Mouse (Mus musculus): ENCODE data around the gene Dhdh.
"Not testable (repeated sequence)": the region's sequence is repeated elsewhere in the genome, so short reads cannot be mapped to it uniquely, and the experiment has no call there.

The Dhdh gene

DNA sequence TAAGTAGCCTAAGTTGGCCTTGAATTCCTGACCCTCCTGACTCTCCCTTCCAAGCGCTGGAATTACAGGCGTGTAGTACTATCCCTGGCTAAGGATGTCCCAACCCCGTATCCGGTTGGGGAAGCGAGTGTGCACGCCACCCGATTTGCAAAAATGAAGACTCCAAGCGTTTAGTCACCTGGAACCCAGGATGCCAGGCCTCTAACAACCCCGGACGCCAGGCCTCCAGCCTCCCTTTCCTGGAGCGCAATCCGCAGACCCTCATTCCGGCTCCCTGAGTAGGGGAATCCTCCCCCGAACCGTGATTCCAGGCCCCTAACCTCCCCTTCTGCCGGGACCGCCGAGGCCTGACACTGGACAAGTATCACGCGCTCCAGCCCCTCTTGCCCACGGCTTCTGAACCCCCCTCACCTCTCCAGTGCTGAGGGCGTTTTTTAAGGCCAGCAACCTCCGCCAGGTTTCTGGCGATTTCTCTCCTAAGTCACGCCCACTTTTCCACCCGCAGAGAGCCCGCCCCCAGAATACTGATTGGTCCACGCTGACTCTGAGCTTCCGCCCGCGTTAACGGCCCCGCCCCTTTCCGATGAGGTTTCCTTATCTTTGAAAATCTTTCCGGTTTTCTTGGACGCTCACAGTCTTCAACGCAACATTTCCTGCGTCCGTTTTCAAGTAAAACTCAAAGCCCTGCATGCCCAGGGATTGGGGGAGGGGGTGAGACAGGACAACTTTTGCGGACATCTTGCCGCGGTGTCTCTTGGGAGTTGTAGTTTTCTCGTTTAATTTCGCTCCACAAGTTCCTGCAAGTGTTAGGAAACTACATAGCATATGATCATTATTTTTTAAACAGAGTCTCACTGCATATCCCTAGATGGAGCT lies 21.5 kb upstream of the Dhdh start, which contains the start of gene Nucb1:
Gene Nucb1, minus strand, starts transcription at position 495 of the 876 bp plus-strand sequence.
- peak; percentile 93 for DNase-seq (ENCODE audit: low read depth, low spot score)

DNA sequence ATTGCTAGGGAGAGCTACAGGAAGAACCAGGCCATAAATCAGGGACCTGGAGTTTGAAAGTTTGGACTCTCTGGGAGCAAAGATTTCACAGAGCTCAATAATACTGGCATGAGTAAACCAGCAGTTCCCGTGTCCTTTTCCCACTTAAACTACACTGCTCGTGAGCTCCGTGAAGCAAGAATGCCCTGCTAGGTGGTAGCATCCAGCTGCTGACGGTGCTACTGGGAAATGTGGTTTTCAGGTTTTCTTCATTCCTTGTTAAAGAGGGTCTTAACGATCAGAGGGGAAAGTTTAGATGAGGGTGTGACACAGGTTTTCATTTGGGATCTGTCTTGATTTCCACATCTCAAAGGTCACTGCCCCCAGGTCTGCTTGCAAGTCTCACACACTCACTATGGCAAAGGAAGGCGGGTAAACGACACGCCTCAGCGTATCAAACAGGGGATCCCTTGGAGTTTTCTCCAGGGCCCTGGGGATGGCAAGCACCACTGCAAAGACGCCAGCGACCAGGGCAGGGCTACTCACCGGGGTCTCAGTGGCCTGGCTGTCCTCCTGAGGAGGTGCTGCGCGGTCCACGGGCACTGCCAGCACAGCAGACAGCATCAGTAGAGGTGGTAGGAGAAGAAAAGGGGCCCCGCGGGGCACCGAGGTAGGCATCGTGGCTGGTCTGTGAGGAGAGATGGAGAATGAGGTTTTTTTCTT lies 20.7 kb upstream of the Dhdh start:
- no peak for DNase-seq (ENCODE audit: low read depth, low spot score)

DNA sequence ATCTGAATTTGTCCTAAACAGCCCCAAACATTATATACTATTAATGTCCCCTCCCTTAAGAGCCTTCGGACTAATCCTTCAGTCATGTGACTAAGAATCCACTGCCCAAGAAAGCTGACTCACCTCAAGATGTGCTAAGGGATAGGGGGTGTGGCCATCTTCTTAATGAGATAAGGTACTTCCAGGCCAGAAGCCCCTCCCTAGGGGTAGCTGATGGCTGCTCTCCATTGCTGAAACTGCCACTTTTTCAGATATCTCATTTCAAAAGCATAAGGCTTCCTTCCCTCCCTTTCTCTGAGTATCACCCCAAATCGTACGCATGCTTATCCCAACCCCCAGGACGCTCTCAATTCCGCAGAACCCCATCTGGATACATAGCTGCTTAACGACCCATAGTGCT lies 20.0 kb upstream of the Dhdh start:
- DNase-seq (ENCODE audit: low read depth, low spot score), result no peak

DNA sequence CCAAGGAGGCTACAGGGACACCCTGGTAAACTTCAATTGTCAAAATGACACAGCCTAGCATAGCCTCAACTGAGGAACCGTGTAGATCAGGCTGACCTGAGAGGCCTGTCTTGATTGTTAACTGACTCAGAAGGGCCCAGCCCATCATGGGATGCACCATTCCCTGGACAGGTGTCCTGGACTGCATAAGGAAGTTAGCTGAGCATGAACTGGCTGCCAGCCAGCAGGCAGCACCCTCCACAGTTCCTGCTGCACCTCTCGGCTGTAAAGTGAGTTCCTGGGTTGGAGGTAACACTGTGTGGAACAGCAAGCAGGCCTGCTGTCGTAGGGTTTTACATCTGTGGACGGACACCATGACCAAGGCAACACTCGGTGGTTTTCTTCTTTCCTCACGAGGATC lies 19.0 kb upstream of the Dhdh start:
- no peak for DNase-seq (ENCODE audit: low read depth, low spot score)

DNA sequence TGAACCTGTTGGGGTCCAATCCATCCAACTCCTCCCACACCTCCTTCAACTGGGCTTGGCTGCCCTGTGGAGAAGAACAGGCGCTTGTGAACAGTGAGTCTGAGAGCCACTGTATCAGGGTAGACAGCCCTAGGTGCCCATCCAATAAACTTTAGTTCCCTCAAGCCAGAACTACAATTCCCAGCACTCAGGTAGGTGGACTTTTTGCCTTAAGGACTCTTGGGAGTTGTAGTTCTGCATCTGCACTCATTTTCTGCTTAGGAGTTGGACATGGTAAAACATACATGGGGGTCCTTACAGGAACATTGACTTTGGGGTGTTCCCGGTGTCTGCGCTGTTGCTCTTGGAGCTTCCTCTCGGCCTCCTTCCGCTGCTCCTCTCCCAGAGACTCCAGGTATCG lies 9.8 kb upstream of the Dhdh start:
- no peak for DNase-seq (ENCODE audit: low read depth, low spot score)

DNA sequence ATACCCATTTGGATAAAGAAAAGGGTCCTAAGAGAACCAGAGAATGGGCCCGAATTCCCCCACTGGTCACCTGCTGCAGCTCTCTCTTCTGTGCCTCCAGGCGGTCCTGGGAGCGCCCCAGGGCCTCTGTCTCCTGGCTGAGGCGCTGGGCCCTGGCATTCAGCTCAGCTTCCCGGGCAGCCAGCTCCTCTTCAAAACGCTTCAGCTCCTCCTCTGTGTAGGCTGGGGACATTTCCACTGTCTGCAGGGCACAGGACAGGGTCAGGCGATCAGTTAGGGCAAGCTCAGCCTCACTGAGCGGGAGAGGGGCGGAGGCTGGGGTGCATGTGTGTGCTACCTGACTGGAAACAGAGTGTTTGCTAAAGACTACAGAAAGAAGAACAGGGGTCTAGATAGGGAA lies 5.9 kb upstream of the Dhdh start:
- no peak for DNase-seq (ENCODE audit: low read depth, low spot score)

DNA sequence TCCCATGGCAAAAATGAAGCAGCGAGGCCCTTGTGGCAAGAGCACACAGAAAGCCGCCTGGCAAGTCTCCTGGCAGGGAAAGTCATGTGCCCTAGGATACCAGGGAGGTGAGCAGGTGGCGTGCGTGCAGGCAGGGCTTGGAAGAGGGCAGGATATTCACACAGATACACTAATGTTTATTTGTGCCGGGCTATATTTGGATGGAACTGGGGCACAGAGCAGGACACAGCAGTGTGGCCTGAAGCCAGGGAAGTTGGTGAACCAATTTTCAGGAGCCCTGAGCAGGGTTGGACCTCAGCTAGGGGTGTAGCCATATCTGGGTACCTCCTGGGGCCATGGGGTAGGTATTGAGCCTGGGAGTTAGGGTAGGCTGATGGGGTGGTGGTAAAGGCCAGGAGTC lies 4.3 kb upstream of the Dhdh start:
- DNase-seq (ENCODE audit: low read depth, low spot score), result no peak

DNA sequence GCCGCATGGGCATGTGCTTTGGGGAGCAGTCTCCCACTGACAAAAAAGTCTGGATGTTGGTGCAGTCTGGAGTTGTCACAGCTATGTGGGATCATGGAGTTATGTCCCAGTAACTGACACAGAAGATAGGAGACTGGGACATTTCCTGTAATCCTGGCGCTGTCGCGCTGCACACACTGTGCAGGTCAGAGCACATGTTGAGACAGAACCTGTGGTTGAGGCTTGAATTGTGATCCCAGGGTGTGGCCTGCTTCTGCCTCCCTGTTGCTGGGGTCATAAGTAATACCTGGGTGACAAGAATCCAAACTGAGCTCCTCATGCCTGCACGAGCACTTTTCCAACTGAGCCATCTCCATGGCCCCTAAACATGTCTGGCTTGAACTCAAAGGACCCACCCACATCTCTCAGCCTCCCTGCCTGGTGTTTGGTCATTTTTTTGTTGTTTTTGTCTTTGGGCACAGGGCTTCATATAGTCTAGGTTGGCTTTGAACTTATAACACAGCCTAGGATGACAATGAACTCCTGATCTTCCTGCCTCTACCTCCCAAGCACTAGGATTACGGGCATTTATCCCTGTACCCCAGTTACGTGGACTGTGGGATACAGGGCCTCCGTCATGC lies 3.7 kb upstream of the Dhdh start:
- DNase-seq (ENCODE audit: low read depth, low spot score), result no peak

DNA sequence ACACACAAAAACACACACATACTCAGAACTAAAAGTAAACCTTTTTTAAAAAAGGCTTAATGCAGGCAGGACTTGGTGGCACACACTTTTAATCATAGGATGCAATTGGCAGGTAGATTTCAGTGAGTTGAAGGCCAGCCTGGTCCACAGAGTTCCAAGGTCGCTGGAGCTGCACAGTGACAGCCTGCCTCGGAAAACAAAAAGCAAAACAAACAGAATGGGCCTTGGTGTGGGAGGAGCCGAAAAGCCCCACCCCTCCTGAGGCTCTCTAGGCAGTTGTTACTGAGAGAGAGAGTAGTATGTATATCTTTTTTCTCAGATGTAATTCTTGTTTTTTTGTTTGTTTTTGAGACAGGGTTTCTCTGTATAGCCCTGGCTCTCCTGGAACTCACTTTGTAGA lies 2.7 kb upstream of the Dhdh start:
- no peak for DNase-seq (ENCODE audit: low read depth, low spot score)

DNA sequence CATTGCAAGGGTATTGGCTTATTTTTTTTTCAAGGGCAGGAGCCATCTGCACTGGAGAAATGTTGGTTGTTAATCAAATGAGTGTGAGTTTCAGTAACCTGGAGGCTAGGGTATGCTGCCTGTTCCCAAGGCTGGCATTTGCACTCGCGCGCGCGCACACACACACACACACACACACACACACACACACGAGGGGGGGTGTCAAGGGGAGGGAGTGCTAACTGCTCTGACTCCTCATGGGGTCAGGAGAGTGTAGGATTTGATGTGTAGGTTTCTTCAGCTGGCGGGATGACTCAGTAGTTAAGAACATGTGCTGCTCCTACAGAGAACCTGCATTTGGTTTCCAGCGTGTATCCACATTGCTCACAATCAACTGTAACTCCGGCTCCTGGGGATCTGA lies 2.2 kb upstream of the Dhdh start:
- DNase-seq (ENCODE audit: low read depth, low spot score), result no peak

DNA sequence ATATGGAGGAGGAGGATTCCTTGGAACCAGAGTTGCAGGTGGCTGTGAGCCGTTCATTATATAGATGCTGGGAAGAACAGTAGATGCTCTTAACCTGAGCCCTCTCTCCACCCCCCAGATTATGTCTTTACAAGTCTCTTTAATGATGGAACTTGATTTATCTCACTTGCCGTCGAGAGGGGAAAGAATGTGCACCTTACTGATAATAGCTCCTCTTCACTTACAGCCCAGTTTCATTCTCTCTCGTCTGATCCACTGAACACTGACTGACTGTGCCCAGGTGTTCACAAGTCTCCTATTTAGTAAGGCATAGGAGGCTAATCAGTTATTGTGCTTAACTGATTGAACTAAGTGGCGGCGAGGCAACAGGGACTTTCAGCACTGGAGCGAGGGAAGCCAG lies 973 bp upstream of the Dhdh start:
- no peak for DNase-seq (ENCODE audit: low read depth, low spot score)

DNA sequence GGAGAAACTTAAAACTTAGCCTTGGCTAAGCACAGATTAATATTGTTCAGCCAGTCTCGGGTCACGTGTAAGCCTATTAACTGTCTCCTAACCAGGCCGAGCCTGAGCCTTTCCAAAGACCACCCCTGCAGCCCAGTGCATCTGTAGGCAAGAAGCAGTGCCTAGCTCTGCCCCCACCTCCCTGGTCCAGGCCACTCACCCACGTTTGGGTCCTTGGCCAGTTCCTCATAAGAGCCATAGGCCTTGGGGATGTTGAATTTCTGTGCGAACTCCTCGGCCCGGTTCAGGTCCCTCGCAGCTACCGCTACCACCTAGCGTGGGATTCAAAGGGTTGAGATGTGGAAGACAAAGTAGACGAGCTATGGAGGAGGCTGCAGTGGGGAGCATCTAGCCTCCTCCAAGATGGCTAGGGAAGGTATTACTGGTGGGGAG lies 728 bp downstream of the Dhdh start:
- DNase-seq (ENCODE audit: low read depth, low spot score), result no peak

DNA sequence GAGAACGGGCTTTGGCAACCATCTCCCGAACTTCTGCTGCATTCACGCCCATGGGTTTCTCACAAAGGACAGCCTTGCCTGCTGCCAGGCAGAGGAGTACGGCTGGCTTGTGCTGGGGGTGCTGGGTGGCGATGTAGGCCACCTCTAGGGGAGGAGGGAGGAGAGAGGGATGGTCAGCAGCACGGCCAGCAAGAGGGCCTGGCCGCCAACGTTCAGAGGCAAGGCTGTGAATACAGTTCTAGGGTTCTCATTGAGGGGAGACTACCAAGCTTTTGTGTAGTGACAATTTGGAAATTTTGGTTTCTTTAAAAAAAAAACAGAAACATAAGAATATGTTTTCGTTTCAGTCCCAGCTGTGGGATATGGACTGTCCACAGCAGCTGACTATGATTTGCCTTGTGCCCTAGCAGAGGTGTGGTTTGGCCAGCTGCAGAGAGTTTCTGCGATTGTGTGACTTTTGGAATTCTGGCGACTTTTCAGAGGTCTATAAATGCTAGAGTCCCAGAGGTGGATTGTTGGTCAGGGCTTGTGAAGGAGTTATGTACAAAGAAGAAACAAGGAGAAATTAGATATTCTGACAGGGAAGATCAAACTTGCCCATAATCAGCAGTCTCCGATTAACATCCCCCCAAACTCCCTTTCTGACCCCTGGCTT lies 1.7 kb downstream of the Dhdh start, which contains the start of gene Gm45808:
Gene Gm45808, minus strand, starts transcription at position 51 of the 655 bp plus-strand sequence.
- DNase-seq (ENCODE audit: low read depth, low spot score), result no peak

DNA sequence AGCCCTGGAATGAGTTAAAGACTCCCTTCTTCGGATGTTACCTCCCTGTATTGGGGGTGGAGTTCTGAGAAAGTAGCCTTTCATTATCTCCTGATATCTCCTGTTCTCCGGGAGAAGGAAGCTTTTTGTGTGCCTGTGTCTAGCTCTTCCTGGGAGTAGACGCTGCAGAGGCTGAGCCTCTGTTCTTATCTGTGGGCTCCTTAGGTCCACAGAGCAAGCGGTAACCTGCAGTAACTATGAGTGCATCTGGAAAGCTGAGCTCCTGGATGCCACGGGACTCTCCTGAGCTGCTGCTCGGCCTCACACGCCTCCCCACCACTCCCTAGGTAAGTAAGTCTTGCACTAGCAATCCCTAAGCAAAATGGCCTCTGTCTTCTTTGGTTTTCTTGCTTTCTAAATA lies 2.4 kb downstream of the Dhdh start:
- DNase-seq (ENCODE audit: low read depth, low spot score), result no peak

DNA sequence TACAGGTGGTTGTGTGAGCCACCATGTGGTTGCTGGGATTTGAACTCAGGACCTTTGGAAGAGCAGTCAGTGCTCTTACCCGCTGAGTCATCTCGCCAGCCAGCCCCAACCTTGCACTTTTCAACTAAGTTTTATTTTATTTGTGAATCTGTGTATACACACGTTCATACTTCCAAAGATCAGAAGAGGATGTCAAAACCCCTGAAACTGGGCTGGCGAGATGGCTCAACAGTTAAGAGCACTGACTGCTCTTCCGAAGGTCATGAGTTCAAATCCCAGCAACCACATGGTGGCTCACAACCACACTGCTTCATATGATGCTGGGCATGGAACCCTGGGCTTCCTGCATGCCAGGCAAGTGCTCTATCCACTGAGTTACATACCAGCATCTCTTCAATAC lies 3.6 kb downstream of the Dhdh start:
- DNase-seq (ENCODE audit: low read depth, low spot score), result not testable (repeated sequence)

DNA sequence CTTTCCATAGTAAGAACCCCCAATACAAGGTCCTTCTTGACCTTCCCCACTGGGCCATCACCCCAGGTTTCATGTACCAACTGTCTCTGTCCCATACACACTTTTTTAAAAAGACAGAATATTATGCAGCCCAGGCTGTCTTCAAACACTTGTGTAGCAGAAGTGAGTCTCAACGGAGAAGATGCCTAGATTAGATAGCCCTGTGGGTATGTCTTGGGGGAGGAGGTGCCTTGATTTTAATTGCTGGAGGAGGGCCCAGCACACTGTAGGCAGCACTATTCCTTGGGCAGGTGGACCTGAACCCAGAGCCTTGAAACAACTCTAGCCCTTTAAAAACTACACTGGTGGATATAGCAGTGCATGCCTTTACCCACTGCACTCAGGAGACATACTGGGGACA lies 6.4 kb downstream of the Dhdh start:
- no peak for DNase-seq (ENCODE audit: low read depth, low spot score)

DNA sequence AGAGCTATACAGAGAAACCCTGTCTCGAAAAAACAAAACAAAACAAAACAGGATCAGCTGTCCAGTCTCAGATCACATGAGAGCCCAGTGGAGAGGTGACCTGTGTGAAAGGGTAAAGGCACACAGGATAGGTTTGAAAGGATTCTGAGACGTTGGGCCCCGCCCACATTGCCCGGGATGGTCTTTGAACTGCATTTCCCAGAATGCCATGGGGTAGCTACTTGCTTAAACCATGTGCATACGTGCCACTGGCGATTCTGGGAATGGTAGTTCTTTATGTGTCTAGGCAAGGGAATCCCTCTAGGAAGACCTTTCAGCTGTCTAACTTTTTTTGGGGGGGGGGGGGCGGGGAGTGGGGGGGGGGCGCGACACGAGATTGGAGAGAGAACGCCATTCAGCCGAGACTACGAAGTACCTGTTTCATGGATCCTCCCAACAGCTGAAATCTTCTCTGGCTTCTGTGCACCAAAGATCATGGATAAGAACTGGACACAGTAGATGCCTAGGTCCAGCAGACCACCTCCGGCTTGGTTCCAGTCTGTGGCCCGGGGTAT lies 7.2 kb downstream of the Dhdh start, which contains the start of gene Tulp2:
Gene Tulp2, plus strand, starts transcription at position 504 of the 554 bp plus-strand sequence.
- DNase-seq (ENCODE audit: low read depth, low spot score), result peak; percentile 73

DNA sequence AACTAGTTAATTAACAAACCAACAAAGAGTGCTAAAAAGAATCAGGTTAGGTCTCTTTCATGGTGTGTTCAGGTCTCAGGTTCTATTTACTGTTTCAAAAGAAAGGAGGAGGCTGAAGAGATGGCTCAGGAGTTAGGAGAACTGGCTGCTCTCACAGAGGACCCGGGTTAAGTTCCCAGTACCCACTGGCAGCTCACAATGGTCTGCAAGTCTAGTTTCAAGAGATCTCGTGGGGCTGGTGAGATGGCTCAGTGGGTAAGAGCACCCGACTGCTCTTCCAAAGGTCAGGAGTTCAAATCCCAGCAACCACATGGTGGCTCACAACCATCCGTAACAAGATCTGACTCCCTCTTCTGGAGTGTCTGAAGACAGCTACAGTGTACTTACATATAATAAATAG lies 8.3 kb downstream of the Dhdh start:
- DNase-seq (ENCODE audit: low read depth, low spot score), result not testable (repeated sequence)

DNA sequence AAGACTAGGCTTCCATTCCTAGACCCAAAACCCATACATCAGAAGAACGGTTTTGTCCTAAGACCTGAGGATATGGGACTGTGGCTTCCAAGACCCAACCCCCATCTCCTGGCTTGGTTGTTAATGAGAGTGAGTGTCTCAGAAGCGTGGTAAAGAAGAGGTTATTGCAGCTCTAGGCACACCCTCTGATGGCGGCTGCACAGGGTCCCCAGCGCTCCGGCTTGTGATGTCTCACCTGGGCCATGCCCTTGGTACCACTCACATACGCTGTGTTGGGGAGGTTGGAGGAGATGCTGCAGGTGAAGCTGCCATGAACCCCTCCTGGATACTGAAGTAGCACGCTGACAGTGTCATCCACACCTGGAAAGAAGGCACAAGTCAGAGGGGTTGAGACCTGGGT lies 9.8 kb downstream of the Dhdh start:
- no peak for DNase-seq (ENCODE audit: low read depth, low spot score)

DNA sequence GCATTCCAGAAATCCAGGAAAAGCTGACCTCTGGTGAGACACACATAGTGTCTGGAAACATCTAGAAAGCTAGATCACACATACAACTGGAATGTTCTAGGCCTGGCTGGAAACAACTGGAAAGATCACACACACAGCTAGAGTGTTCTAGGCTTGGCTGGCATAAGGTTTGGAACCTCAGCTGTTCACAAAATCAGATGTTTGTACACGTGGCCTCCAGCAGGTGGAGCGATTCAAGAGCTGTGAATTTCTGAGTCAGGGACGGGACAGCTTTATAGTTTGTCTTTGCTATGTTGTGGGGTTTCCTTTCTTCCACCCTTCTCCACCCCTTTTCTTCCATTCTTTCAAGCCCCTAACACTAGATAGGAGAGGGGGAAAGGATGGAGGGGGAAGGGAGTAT lies 11.6 kb downstream of the Dhdh start:
- peak; percentile 81 for DNase-seq (ENCODE audit: low read depth, low spot score)

DNA sequence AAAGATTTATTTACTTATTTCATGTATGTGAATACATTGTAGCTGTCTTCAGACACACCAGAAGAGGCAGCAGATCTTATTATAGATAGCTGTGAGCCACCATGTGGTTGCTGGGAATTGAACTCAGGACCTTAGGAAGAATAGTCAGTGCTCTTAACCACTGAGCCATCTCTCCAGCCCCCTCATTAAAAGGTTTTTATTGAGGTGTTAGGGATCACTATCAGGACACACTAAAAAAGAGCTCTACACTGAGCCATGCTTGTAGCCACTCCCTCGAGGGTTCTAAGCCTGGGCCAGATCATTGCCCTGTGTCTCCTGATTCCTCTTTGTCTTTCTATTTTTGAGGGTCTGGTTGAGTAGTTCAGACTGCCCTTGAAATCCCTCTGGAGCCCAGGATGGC lies 12.2 kb downstream of the Dhdh start:
- DNase-seq (ENCODE audit: low read depth, low spot score), result no peak

Measured in CD4-positive, CD25-positive, alpha-beta regulatory T cell, adult 2 months (primary cell).